ENCODE assay signal across 21 mouse cellular contexts in genomic region chr17:29719628-29720575, GRCm38 (mm10). TPM values are rescaled to one million over a fixed set of nuclear protein-coding genes. Genes with fewer than 3 reads are reported as not detected.
DNase-seq lines count a peak whose midpoint lies in the region; ATAC-seq and TF ChIP-seq lines count a peak whose summit lies in the region.
"Had no signal": no experiment of that assay in that cellular context is flagged by ENCODE, and none has a peak within 500 bp of the region (broad histone marks: within the 10 kb centered on the region; RNA-seq: fewer than 3 reads in every experiment).

No protein-coding gene starts in this region.

- in situ Hi-C loops in CH12.LX (cut with MboI; ENCODE audit: low pct_ligation_motif_present, low pct_unique_long_range_greater_than_20kb, low sequenced_read_pairs), result loop anchor here (10.0 kb wide), 1 partner anchor 45 kb away; no protein-coding TSS in a partner anchor

- no peak for ATAC-seq in forebrain, embryonic 16.5 days
- ATAC-seq in forebrain, postnatal 0 days, result no peak
- ATAC-seq in kidney, embryonic 15.5 days (replicated peaks; ENCODE audit: low FRiP score), result no peak
- ATAC-seq in frontal cortex, adult (ENCODE audit: low TSS enrichment), result no peak
- ATAC-seq: hindbrain, embryonic 16.5 days; intestine, postnatal 0 days; lung, postnatal 0 days had no signal

- no peak overlapping the region for H3K9ac ChIP-seq in forebrain, embryonic 16.5 days (replicated peaks; ENCODE audit: low read depth, low read length)
- H3K9ac ChIP-seq in forebrain, postnatal 0 days, result no peak overlapping the region
- H3K9ac ChIP-seq in CH12.LX (ENCODE audit: insufficient read depth, low read depth), result peak overlapping the region; percentile 33; the same call in 1 of the 2 replicates
- no peak overlapping the region for H3K9ac ChIP-seq in kidney, embryonic 15.5 days
- H3K9ac ChIP-seq: midbrain, embryonic 12.5 days; neural tube, embryonic 12.5 days had no signal

- dilution Hi-C loops in CH12.LX (cut with MboI; ENCODE audit: extremely low pct_ligation_motif_present, extremely low pct_unique_long_range_greater_than_20kb, low sequenced_read_pairs), result no loop called here

- 0 out of 2 replicates have a peak, but pooled peaks have one; percentile 26 for TF ChIP-seq POLR2A in CH12.LX (IDR thresholded peaks at IDR 0.05; ENCODE audit: low read depth, low read length)

- WGBS in forebrain, embryonic 16.5 days, result 67% methylated on average over 13 of the region's 13 CpGs
- 71% methylated on average over 13 of the region's 13 CpGs for WGBS in forebrain, postnatal 0 days
- 79% methylated on average over 13 of the region's 13 CpGs for WGBS in kidney, embryonic 15.5 days

- peaks cover 9% of the 10 kb centered on the region for H3K79me2 ChIP-seq in CH12.LX (replicated peaks; ENCODE audit: control insufficient read depth, extremely low read depth, insufficient read depth, poor library complexity, severe bottlenecking)

- H3K9me3 ChIP-seq in forebrain, embryonic 16.5 days (ENCODE audit: control insufficient read depth, low read length), result no peaks in the 10 kb centered on the region
- H3K9me3 ChIP-seq in forebrain, postnatal 0 days (ENCODE audit: low read length), result no peaks in the 10 kb centered on the region
- peaks cover 5% of the 10 kb centered on the region for H3K9me3 ChIP-seq in CH12.LX (replicated peaks; ENCODE audit: low read length)
- H3K9me3 ChIP-seq in kidney, embryonic 15.5 days (replicated peaks), result no peaks in the 10 kb centered on the region; the same call in 1 of the 2 replicates
- H3K9me3 ChIP-seq: midbrain, embryonic 12.5 days; neural tube, embryonic 12.5 days had no signal

- H3K4me3 ChIP-seq in forebrain, embryonic 16.5 days (replicated peaks; ENCODE audit: low read length), result no peak overlapping the region
- no peak overlapping the region for H3K4me3 ChIP-seq in forebrain, postnatal 0 days (ENCODE audit: low read depth, low read length)
- H3K4me3 ChIP-seq in CH12.LX (replicated peaks in 1 of 3; ENCODE audit: low read depth in 2 of 3, low read length in 2 of 3, poor library complexity in 1 of 3), result peak overlapping the region in 2 of 3 experiments; percentile 23 to 26
- no peak overlapping the region for H3K4me3 ChIP-seq in kidney, embryonic 15.5 days (replicated peaks)
- H3K4me3 ChIP-seq: gastrocnemius, adult 2 months; midbrain, embryonic 12.5 days; neural tube, embryonic 12.5 days had no signal

- no peak for DNase-seq in forebrain, postnatal 0 days
- no peak for DNase-seq in CH12.LX (ENCODE audit: extremely low read depth)
- peak; percentile 89 for DNase-seq in cerebellum, adult 11-12 months
- DNase-seq in cerebellum, postnatal 14 days, result peak; percentile 80 to 84
- no peak for DNase-seq in right cerebral cortex, postnatal 14 days
- DNase-seq: adrenal gland, adult 2 months; gastrocnemius, adult 2 months; heart, adult 11 months; heart, postnatal 4 days; layer of hippocampus, postnatal 36 days; liver; thymus, adult 18-20 months had no signal

- peaks cover 31% of the 10 kb centered on the region for H3K4me1 ChIP-seq in forebrain, embryonic 16.5 days (replicated peaks; ENCODE audit: control insufficient read depth, insufficient read depth, low read length)
- H3K4me1 ChIP-seq in forebrain, postnatal 0 days (ENCODE audit: insufficient read depth), result peaks cover 19% of the 10 kb centered on the region
- H3K4me1 ChIP-seq in CH12.LX (ENCODE audit: control insufficient read depth in 1 of 2, insufficient read depth in 2 of 2), result peaks cover 20 to 53% of the 10 kb centered on the region in 2 experiments
- peaks cover 13% of the 10 kb centered on the region for H3K4me1 ChIP-seq in kidney, embryonic 15.5 days

- no peak for TF ChIP-seq CTCF in forebrain, postnatal 0 days (IDR thresholded peaks at IDR 0.05; ENCODE audit: low read depth)
- no peak for TF ChIP-seq CTCF in CH12.LX (conservative IDR thresholded peaks at IDR 0.05 in 1 of 2, IDR thresholded peaks at IDR 0.05 in 1 of 2; ENCODE audit: low read depth in 2 of 2, low read length in 2 of 2)

- no peak overlapping the region for H3K4me2 ChIP-seq in forebrain, embryonic 16.5 days (ENCODE audit: low read length)
- H3K4me2 ChIP-seq in forebrain, postnatal 0 days (ENCODE audit: low read depth), result no peak overlapping the region
- peak overlapping the region; percentile 39 for H3K4me2 ChIP-seq in CH12.LX (ENCODE audit: insufficient read depth, low read depth, poor library complexity, severe bottlenecking)
- no peak overlapping the region for H3K4me2 ChIP-seq in kidney, embryonic 15.5 days
- H3K4me2 ChIP-seq: midbrain, embryonic 12.5 days; neural tube, embryonic 12.5 days had no signal

- H3K27me3 ChIP-seq in forebrain, embryonic 16.5 days (replicated peaks; ENCODE audit: control insufficient read depth, insufficient read depth, low read length), result no peaks in the 10 kb centered on the region
- H3K27me3 ChIP-seq in forebrain, postnatal 0 days (ENCODE audit: insufficient read depth, low read length), result no peaks in the 10 kb centered on the region
- H3K27me3 ChIP-seq in CH12.LX (replicated peaks), result no peaks in the 10 kb centered on the region
- no peaks in the 10 kb centered on the region for H3K27me3 ChIP-seq in kidney, embryonic 15.5 days
- H3K27me3 ChIP-seq: midbrain, embryonic 12.5 days; neural tube, embryonic 12.5 days had no signal

- no peak for TF ChIP-seq RAD21 in CH12.LX (IDR thresholded peaks at IDR 0.05; ENCODE audit: low read depth, low read length)

- H3K27ac ChIP-seq in forebrain, embryonic 16.5 days (ENCODE audit: low read length), result peak overlapping the region; percentile 61
- H3K27ac ChIP-seq in forebrain, postnatal 0 days (ENCODE audit: low read depth, low read length), result no peak overlapping the region
- peak overlapping the region; percentile 62 for H3K27ac ChIP-seq in CH12.LX (ENCODE audit: insufficient read depth, low read depth)
- H3K27ac ChIP-seq in kidney, embryonic 15.5 days, result no peak overlapping the region
- H3K27ac ChIP-seq: gastrocnemius, adult 2 months; kidney, postnatal 0 days; midbrain, embryonic 12.5 days; neural tube, embryonic 12.5 days had no signal

- peak; percentile 74 for TF ChIP-seq EP300 in CH12.LX (IDR thresholded peaks at IDR 0.05; ENCODE audit: low read length)

- no peaks in the 10 kb centered on the region for H3K36me3 ChIP-seq in forebrain, embryonic 16.5 days (ENCODE audit: control insufficient read depth, insufficient read depth)
- H3K36me3 ChIP-seq in forebrain, postnatal 0 days (ENCODE audit: insufficient read depth), result no peaks in the 10 kb centered on the region
- H3K36me3 ChIP-seq in CH12.LX (replicated peaks in 1 of 2; ENCODE audit: control insufficient read depth in 1 of 2, insufficient read depth in 1 of 2, low read length in 1 of 2), result peaks cover 0 to 7% of the 10 kb centered on the region in 2 experiments
- H3K36me3 ChIP-seq in kidney, embryonic 15.5 days, result no peaks in the 10 kb centered on the region
- H3K36me3 ChIP-seq: midbrain, embryonic 12.5 days; neural tube, embryonic 12.5 days had no signal

TF ChIP-seq in CH12.LX, 34 proteins besides CTCF, POLR2A, EP300 and RAD21 (continues in another document):
- TF ChIP-seq MYC (IDR thresholded peaks at IDR 0.05; ENCODE audit: low read depth, low read length), result peak; percentile 70
- TF ChIP-seq TBP (conservative IDR thresholded peaks at IDR 0.05; ENCODE audit: low read depth, low read length), result peak; percentile 74
- TF ChIP-seq ZNF384 (IDR thresholded peaks at IDR 0.05; ENCODE audit: low read depth, low read length), result no peak
- TF ChIP-seq ZKSCAN1 (IDR thresholded peaks at IDR 0.05; ENCODE audit: borderline replicate concordance, low read depth, low read length), result no peak
- peak; percentile 35; the same call in 1 of the 2 replicates for TF ChIP-seq ELF1 (IDR thresholded peaks at IDR 0.05; ENCODE audit: low read depth, low read length)
- TF ChIP-seq MEF2A (IDR thresholded peaks at IDR 0.05; ENCODE audit: borderline replicate concordance, low read depth, low read length), result peak; percentile 27; the same call in 1 of the 2 replicates
- TF ChIP-seq ZMIZ1 (IDR thresholded peaks at IDR 0.05; ENCODE audit: low read depth, low read length), result no peak
- TF ChIP-seq JUND (conservative IDR thresholded peaks at IDR 0.05; ENCODE audit: low read depth, low read length), result peak; percentile 66
- TF ChIP-seq ETS1 (conservative IDR thresholded peaks at IDR 0.05; ENCODE audit: low read depth, low read length), result peak; percentile 42; the same call in 1 of the 2 replicates
- TF ChIP-seq CHD2 (IDR thresholded peaks at IDR 0.05; ENCODE audit: low read length), result no peak
- TF ChIP-seq KAT2A (IDR thresholded peaks at IDR 0.05; ENCODE audit: insufficient replicate concordance, low read length), result no peak
- TF ChIP-seq IRF4 (IDR thresholded peaks at IDR 0.05; ENCODE audit: low read depth, low read length), result peak; percentile 42; the same call in 1 of the 2 replicates
- peak; percentile 48; the same call in 1 of the 2 replicates for TF ChIP-seq USF1 (IDR thresholded peaks at IDR 0.05; ENCODE audit: low read depth, low read length)
- peak; percentile 75 for TF ChIP-seq MAX (IDR thresholded peaks at IDR 0.05; ENCODE audit: low read length)
- peak; percentile 92 for TF ChIP-seq TCF12 (IDR thresholded peaks at IDR 0.05; ENCODE audit: low read depth, low read length)
- peak; percentile 58; the same call in 1 of the 2 replicates for TF ChIP-seq E2F4 (IDR thresholded peaks at IDR 0.05; ENCODE audit: insufficient replicate concordance, low read depth, low read length)
- peak; percentile 77 for TF ChIP-seq HCFC1 (IDR thresholded peaks at IDR 0.05; ENCODE audit: low read depth, low read length)
- no peak; the same call in 1 of the 2 replicates for TF ChIP-seq RCOR1 (conservative IDR thresholded peaks at IDR 0.05; ENCODE audit: low read depth, low read length)

RNA-seq across cellular contexts. Expression of gene Ccdc167, which starts 3.1 kb away (rescaled TPM):
- 9.3 and 11.6 TPM in 2 replicates for polyA plus RNA-seq in forebrain, embryonic 16.5 days (2015; fragmentation: Nextera tagmentation; extraction: Ambion mirVana)
- 7.7 and 8.8 TPM in 2 replicates for total RNA-seq in forebrain, postnatal 0 days (2014; rRNA removed)
- polyA plus RNA-seq in forebrain, postnatal 0 days (2015; fragmentation: Nextera tagmentation; extraction: Ambion mirVana), result 7.4 and 7.7 TPM in 2 replicates
- 18.7 and 23.5 TPM in 2 replicates for total RNA-seq in CH12.LX (2012; rRNA removed)
- 8.8 and 9.1 TPM in 2 replicates for total RNA-seq in CH12.LX (2014; rRNA removed)
- polyA plus RNA-seq in CH12.LX (2012; ENCODE audit: insufficient read length, low read depth), result 12.0 and 15.4 TPM in 2 replicates
- polyA plus RNA-seq in kidney, embryonic 15.5 days (2015; fragmentation: Nextera tagmentation; extraction: Ambion mirVana), result 14.2 and 15.5 TPM in 2 replicates

RNA-seq across cellular contexts. Expression of gene Cmtr1, which starts 59.5 kb away (rescaled TPM):
- polyA plus RNA-seq in forebrain, embryonic 16.5 days (2015; fragmentation: Nextera tagmentation; extraction: Ambion mirVana), result 132 and 146 TPM in 2 replicates
- 59.9 and 81.9 TPM in 2 replicates for total RNA-seq in forebrain, postnatal 0 days (2014; rRNA removed)
- 76.9 and 92.3 TPM in 2 replicates for polyA plus RNA-seq in forebrain, postnatal 0 days (2015; fragmentation: Nextera tagmentation; extraction: Ambion mirVana)
- 88.8 and 95.3 TPM in 2 replicates for total RNA-seq in CH12.LX (2012; rRNA removed)
- total RNA-seq in CH12.LX (2014; rRNA removed), result 96.9 and 105 TPM in 2 replicates
- 135 and 152 TPM in 2 replicates for polyA plus RNA-seq in CH12.LX (2012; ENCODE audit: insufficient read length, low read depth)
- polyA plus RNA-seq in kidney, embryonic 15.5 days (2015; fragmentation: Nextera tagmentation; extraction: Ambion mirVana), result 122 and 126 TPM in 2 replicates

Comparison
In these comparisons a context has a peak if more than half of its experiments do, and no peak if none do; other contexts are left out.
1. H3K27ac ChIP-seq: peak in forebrain, embryonic 16.5 days (single experiment) and CH12.LX (single experiment); none in forebrain, postnatal 0 days (single experiment) and kidney, embryonic 15.5 days (single experiment).
2. H3K4me3 ChIP-seq: peak in CH12.LX (2 of 3); none in forebrain, embryonic 16.5 days (single experiment), forebrain, postnatal 0 days (single experiment) and kidney, embryonic 15.5 days (single experiment).
3. DNase-seq: peak in cerebellum, adult 11-12 months (single experiment) and cerebellum, postnatal 14 days (2 of 2); none in forebrain, postnatal 0 days (single experiment), CH12.LX (single experiment) and right cerebral cortex, postnatal 14 days (single experiment).